Mouse (Mus musculus) c-Kit-positive CD71-positive TER-119-positive erythroid progenitor cells, embryonic 14.5 days (primary cell): ENCODE data around the gene Eif4e3.

Experiments used
- DNase-seq: peaks from one replicate; pipeline ENCODE4 v3.0.0-alpha.2; 2013; ENCODE audit warnings: low spot score

The Eif4e3 gene

DNA sequence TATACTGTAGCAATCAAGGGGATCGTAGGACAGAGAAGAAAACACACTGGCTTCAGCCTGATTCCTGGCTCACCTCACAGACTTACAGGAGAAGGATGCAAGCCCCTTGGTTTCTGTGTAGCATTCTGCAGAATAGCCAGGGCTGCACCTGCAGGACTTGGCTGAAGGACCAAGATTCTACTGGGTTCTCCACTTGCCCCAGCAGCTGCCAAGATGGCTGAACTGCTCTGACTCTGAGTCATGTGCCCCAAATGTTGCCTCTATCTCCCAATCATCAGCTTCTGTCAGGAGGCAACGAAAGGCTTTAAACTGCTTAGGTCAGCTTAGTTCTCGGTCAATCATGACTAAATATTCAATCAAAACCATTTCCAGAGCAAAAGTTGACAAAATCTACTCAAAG lies 42.0 kb downstream of the Eif4e3 start:
- no peak for DNase-seq

DNA sequence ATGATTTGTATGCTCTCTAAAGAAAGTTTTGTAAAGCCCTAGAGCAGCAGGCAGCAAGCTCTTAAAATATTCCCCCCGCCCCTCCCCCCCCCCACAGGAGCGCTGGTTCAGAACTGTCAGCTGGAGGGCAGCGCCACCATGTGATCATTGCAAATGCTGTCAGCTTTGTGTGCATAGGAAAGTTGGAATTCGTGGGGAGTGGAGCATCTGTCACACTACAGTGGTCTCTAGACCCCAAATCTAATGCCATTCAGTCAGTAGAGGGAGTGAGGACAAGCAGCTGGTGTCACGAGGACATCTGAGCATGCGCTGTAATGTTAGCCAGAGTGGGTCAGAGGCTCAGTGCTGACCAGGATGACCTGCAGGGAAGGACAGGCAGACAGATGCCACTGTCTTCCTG lies 42.9 kb downstream of the Eif4e3 start:
- DNase-seq: no peak

DNA sequence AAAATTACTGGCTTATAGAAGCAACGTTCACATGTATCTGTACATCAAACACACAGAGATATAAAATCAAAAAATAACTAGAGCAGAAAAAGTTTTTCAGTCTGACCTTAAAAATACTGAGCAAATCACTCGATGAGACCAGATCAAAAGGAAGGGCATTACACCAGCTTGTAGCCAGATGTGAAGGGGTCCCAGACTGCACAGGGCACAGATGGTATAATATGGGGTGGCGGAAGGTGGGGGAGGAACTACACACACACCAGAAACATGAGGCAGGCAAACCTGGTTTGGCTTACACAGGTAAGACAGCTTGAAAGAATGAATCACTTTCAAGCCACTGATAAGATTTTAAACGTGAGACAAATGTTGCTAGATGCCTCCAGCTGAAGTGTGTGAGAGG lies 45.4 kb downstream of the Eif4e3 start:
- no peak for DNase-seq

DNA sequence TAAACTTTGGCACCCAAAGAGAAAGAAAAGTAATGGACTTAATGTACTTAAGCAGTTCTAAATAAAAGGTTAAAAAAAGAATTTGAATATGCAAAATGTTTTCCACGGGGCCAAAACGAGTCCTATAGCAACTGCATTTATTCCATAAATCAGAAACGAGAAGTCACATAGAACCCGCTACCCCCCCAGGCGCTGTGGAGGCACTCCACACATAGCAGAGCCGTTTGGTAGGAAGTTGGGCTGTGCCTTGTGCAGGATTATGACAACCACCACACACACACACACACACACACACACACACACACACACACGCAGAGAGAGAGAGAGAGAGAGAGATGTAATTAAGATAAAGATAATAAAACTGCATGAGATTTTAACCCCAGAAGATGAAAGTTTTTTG lies 46.1 kb downstream of the Eif4e3 start:
- DNase-seq: no peak

DNA sequence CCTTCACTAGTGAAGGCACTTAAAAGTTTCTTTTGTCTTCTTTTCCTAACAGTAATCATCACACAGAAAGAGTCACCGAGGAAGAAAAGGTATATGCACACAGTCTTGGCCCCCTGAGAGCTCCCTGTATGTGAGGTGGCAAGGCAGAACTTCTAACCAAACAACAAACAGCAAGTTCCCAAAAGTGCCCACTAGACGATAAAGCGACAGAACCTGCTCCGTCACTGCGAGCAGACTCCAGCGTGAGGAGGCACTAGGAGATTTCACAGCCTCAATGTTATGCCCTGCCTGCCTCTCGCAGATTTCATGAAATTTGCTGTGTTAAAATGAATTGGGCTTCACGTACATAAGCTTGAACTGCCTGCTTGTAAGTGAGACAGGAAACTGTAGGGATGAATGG lies 46.6 kb downstream of the Eif4e3 start:
- DNase-seq: no peak

- DNase-seq: no peak
These were observed 47.1 kb downstream of the Eif4e3 start for GRCm38 (mm10) chr6:99619466-99619865.

DNA sequence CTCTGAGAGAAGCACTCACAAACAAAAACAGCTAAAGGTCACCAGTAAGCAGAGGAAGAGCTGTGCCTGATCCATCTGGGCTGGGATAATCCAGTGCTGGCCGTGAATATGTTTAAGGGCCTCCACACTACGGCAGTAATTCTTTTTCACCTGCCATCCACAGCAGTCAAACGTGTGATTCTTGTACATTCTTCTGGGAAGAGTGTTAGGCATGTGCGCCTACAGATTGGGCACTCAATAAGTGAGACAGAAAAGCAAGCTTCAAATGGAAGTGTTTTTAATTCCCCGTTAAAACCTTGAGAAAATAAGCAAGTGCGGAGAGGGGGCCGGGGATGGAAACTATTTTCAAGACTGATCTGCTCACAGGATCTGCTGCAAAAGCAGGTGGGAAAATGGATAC lies 48.7 kb downstream of the Eif4e3 start:
- DNase-seq: no peak

DNA sequence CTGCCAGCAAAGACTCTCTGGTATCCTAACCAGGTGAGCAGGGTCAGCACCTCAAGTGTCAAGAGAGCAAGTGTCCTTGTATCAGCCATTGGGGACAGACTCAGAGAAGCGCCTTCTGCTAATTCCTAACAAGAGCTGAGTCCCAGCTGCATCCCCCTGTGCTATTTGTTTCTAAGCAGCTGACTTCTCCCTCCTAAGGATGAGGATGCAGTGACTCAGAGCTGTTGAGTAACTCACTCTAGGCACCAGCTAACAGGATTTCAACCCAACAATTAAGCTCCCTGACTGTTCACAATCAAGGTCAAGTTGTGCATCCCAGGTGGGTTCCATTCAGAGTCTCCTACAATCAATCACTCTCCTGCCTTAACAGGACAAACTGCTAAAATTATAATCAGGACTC lies 49.2 kb downstream of the Eif4e3 start:
- no peak for DNase-seq

DNA sequence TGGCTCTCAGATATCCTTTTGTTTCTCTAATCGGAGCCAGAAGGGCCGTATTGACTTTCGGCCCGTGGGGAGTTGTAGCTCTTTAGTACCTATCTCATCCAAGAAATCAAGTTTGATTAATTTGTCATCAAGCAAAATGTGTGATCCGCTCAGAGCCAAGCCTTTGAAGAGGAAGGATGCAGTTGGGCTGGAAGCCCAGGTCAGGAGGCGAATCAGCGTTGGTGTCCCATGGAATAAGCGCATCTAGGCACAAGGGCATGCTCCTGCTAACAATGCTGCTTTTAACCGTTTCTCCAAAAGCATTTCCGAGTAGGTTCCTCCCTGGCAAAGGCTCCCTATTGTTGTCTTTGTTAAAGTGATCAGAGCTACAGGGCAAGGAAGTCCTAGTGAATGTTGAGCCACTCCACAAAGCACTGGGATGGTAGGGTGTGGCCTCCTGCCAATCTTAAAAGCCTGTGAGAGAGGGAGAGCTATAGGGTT lies 51.3 kb downstream of the Eif4e3 start:
- no peak for DNase-seq

- no peak for DNase-seq
These were observed 51.9 kb downstream of the Eif4e3 start for GRCm38 (mm10) chr6:99614566-99615271.

DNA sequence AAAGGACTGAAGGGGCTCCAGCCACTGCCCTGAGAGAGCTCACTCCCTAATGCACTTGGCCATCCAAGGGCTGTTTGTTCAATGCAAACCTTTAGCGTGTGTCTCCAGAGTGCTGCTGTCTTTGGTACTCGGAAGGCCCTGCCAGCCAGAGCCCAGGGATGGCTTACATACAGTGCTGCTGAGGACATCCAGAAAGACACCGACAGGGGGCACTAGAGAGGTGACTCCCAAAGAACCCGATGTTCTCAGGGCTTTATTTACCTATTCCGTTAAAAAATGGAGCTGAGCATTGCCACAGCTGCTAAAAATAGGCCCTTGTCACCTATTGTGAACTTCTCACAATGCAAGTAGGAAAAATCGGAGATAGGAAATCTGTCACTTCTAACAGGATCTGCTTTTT lies 54.7 kb downstream of the Eif4e3 start:
- no peak for DNase-seq

DNA sequence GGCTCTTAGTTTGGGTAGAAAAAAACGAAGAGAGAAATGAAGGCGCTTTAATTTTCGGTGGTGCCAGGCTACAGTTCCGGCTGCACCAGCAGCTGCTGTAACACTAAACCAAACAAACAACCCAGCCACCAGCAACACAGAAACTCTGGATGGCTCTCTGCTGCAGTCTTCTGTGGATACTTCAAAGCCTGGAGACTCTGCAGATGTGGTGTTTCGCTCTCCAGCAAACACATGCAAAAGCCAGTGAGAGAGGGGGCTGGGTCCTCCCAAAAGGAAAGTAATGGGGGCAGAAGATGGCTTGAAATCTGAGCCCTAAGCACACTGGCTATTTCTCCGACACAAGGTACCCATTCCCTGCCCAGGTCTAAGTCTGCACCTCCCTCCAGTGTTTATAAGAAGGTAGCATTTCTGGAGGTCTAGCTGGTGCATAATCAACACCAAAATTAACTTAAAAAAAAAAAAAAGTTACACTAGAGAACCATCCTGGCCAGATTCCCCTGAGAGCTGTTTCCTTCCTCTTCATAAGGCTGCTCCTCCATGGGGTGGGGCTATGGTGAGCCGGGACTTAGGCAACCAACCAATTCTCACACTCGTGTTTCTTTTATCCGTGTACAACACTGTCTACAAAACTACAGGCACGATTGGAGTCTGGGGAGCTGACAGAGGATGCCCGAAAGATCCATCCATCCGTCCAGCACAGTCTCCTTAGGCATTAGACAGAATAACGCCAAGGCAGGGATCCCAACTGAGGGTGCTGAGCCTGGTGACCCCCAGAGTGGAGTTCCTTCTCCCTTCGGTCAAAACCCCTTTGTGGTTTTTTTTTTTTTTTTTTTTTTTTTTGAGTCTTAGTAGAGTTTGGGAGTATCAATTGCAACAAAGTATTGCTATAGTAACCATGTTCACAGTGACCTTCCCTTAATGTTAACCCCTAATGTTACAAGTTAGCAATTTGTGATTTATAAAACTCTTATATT lies 55.8 kb downstream of the Eif4e3 start:
- DNase-seq: no peak

DNA sequence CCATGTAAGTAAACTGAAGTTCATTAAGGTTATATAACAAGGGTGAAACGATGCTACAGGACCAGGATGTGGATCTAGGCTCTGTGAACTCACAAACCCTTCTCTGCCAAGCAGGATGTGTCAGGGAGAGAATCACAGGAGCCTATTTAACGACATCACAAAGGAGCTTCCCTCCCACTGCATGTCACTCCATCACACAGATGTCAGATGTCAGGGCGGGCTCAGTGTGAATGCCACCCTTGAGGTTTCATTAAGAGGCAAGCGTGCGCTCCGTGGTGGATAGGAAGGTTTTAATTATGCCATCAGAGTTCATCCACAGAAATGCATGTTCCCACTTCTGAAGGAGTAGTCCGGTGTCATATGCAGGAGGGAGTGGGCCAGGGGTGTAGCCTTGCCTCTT lies 60.5 kb downstream of the Eif4e3 start:
- DNase-seq: no peak

DNA sequence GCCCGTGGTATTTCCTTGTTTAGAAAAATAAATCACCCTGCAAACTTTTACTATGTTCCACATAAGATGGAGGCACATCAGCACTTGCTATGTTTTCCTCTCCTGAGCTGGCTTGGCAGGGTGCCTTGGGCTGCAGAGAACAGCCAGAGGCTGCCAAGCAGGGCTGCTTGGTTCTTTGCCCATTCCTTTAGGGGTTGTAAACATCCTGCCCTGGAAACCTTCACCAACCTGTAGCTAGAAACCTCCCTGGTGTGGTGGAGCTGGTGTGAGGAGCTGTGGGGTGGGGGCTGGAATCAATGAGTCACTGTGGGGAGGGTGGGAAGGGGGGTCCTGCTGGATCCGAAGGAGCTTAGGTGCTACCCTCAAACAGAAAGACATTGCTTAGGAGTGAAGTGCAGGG lies 61.8 kb downstream of the Eif4e3 start:
- DNase-seq: no peak

DNA sequence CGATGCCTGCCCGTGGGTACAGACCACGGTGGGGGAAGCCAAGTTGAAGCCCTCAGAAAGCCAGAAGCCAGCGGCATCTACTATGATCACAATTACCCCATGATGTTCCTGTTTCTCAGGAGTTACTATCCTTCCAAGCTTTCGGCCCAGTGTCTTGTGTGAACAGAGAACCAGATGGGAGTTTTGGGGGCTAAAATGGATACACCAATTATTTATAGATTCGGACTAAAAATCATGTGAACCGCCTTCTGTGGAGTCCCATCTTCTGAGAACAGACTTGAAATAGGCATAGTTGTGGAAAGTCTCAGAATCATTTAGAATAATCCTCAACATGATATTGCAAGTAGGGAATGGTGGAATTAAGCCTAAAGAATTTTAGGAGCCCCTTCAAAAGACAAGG lies 64.1 kb downstream of the Eif4e3 start:
- DNase-seq: no peak

GRCm38 (mm10) chr6:99600886-99601285 lies 65.7 kb downstream of the Eif4e3 start:
- no peak for DNase-seq

DNA sequence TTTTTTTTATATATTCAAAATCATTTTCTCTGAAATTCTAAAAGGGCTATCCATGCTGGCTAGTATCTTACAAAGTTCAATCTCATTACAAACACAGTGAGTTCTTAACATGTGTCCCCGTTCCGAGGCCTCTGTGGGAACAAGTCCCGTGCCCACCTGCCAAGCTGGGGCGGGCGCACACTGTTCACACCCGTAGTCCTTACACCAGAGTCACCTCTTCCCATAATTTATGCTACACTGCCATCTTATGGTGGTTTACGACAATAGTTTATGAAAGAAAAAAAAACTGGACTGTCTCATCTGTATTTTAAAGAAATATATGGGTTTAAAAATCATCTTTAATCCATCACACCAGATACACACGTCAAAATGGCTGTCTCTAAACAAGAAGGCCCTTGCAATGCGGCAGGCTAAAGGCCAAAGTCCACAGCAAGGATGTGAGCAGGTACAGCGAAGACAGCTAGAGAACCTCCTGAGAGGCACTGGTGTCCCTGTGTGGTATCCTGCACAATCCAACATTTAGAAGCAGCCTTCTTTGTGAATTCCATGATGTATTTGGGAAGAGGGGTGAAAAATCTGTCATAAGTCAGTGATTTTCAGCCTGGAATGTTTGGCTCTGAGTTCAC lies 66.3 kb downstream of the Eif4e3 start:
- DNase-seq: peak; percentile 3

DNA sequence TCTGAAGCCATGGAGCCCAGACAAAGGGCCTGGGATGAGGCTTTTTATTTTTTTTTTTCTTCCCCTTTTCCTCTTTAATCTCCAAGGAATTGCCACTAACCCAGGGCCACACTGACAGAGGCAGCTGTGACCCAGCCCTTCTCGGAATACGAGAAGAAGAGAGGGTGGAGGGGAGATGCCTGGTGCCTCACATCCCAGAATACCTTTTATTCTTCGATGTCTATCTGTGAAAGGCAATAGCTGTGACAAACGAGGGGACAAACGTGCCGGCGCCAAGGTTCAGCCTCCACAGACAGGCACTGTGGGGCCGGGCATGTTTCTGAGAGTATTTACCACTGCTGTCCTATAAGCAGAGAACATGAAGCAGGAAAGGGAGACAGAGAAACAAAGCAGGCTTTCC lies 66.9 kb downstream of the Eif4e3 start:
- no peak for DNase-seq

GRCm38 (mm10) chr6:99599229-99599628 lies 67.3 kb downstream of the Eif4e3 start:
- no peak for DNase-seq

- DNase-seq: no peak
These were observed 89.5 kb downstream of the Eif4e3 start for GRCm38 (mm10) chr6:99577040-99577439.

DNA sequence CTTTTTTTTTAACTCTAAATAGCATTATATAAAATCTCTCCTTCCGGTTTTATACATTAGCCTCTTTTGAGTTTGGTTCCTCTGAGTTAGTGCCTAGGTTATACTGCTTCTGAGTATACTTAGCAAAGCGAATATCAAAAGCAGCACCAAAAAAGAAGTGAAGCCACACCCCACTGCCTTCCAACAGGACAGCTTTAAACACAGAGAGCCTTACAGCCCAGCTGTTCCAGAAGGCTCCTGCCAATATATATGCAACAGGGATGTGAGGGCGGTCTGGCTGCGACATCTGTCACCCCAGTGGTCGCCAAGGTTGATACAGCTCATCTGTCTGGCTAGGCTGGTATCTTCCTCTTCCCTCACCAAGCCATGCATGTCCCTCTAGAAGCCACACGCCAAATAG lies 90.9 kb downstream of the Eif4e3 start:
- DNase-seq: no peak
